Mouse (Mus musculus) intestine, embryonic 16.5 days (tissue): ENCODE data around the gene Ipmk. TPM values are rescaled to one million over a fixed set of nuclear protein-coding genes. Genes with fewer than 3 reads are reported as not detected.

ENCODE experiments used
- ATAC-seq: fragments of 200-750 bp; cut with Nextera tagmentation; 2 replicates; pipeline ENCODE4 v1.8.0; 2017; ENCODE audit warnings: moderate TSS enrichment, moderate library complexity
- H3K27ac ChIP-seq: fragments of 300-500 bp; sonication (generic); 2 replicates; pipeline ENCODE4 v1.5.1; 2014; ENCODE audit warnings: mild to moderate bottlenecking, low read length
- H3K27me3 ChIP-seq: fragments of 300-500 bp; sonication (generic); replicated peaks from 2 replicates; pipeline ENCODE4 v1.6.1; 2014; ENCODE audit warnings: low read length, control low read depth, mixed read lengths; ENCODE audit not compliant: control insufficient read depth, insufficient read depth
- H3K36me3 ChIP-seq: fragments of 300-500 bp; sonication (generic); 2 replicates; pipeline ENCODE4 v1.6.1; 2014; ENCODE audit warnings: low read length, control low read depth; ENCODE audit not compliant: control insufficient read depth, insufficient read depth
- H3K4me1 ChIP-seq: fragments of 300-500 bp; sonication (generic); 2 replicates; pipeline ENCODE4 v1.6.1; 2014; ENCODE audit warnings: low read length, control low read depth, mixed read lengths; ENCODE audit not compliant: control insufficient read depth, insufficient read depth
- H3K4me2 ChIP-seq: fragments of 300-500 bp; sonication (generic); 2 replicates; pipeline ENCODE4 v1.6.1; 2014; ENCODE audit warnings: low read depth, low read length, control low read depth
- H3K4me3 ChIP-seq: fragments of 300-500 bp; sonication (generic); 2 replicates; pipeline ENCODE4 v1.5.1; 2014; ENCODE audit warnings: mild to moderate bottlenecking, low read length
- H3K9ac ChIP-seq: fragments of 300-500 bp; sonication (generic); 2 replicates; pipeline ENCODE4 v1.6.1; 2014; ENCODE audit warnings: low read depth, low read length
- H3K9me3 ChIP-seq: fragments of 300-500 bp; sonication (generic); 2 replicates; pipeline ENCODE4 v1.6.1; 2016; ENCODE audit warnings: low read length, control low read depth; ENCODE audit not compliant: control insufficient read depth
- WGBS: fragments of 180-500 bp; shearing (Covaris S2); extraction: QIAGEN DNeasy Blood & Tissue Kit; methylation state at CpG from one replicate; pipeline ENCODE4 v1.1.7; 2014; 5-methylcytosine and 5-hydroxymethylcytosine counted together
- polyA plus RNA-seq: library from polyadenylated mRNA; unstranded; fragments of >200 nt; fragmentation: Nextera tagmentation; extraction: Ambion mirVana; gene quantifications from 2 replicates; pipeline ENCODE4 v1.2.1, GENCODE M21; 2015

The Ipmk gene
- polyA plus RNA-seq, 1 experiment from 2014 or later, result 25.4 TPM

GRCm38 (mm10) chr10:71399399-71399798 is 51.8 kb downstream of the Ipmk start:
- H3K9me3 ChIP-seq, result no peaks in the 10 kb centered on the region
- H3K36me3 ChIP-seq, result no peaks in the 10 kb centered on the region
- H3K9ac ChIP-seq, result no peak overlapping the region
- peak; percentile 65 for ATAC-seq
- no peak overlapping the region for H3K4me2 ChIP-seq
- 50% methylated on average over 8 of the region's 8 CpGs for WGBS
- H3K4me3 ChIP-seq, result no peak overlapping the region
- no peaks in the 10 kb centered on the region for H3K27me3 ChIP-seq
- H3K4me1 ChIP-seq, result peaks cover 4% of the 10 kb centered on the region; the same call in 1 of the 2 replicates
- no peak overlapping the region for H3K27ac ChIP-seq

- Histone ChIP-seq H3K9ac (no peak overlapping the region), H3K9me3 (no peaks in the 10 kb centered on the region), H3K4me2 (no peak overlapping the region), H3K4me1 (peaks cover 4% of the 10 kb centered on the region; the same call in 1 of the 2 replicates), H3K27me3 (no peaks in the 10 kb centered on the region), H3K4me3 (no peak overlapping the region), H3K27ac (no peak overlapping the region), H3K36me3 (no peaks in the 10 kb centered on the region)
- 77% methylated on average over 8 of the region's 8 CpGs for WGBS
- ATAC-seq, result peak; percentile 32; the same call in 1 of the 2 replicates
Observed at GRCm38 (mm10) chr10:71399987-71400386, 52.4 kb downstream of the Ipmk start.

GRCm38 (mm10) chr10:71400818-71401646 is 53.5 kb downstream of the Ipmk start:
- peaks cover 4% of the 10 kb centered on the region; the same call in 1 of the 2 replicates for H3K4me1 ChIP-seq
- no peaks in the 10 kb centered on the region for H3K36me3 ChIP-seq
- H3K4me3 ChIP-seq, result no peak overlapping the region
- H3K9me3 ChIP-seq, result no peaks in the 10 kb centered on the region
- H3K4me2 ChIP-seq, result no peak overlapping the region
- H3K27me3 ChIP-seq, result no peaks in the 10 kb centered on the region
- no peak overlapping the region for H3K27ac ChIP-seq
- 64% methylated on average over 13 of the region's 13 CpGs for WGBS
- H3K9ac ChIP-seq, result no peak overlapping the region
- no peak for ATAC-seq

GRCm38 (mm10) chr10:71403638-71404037 is 56.1 kb downstream of the Ipmk start:
- Histone ChIP-seq H3K4me3 (no peak overlapping the region), H3K4me1 (peaks cover 4% of the 10 kb centered on the region; the same call in 1 of the 2 replicates), H3K27me3 (no peaks in the 10 kb centered on the region), H3K9me3 (no peaks in the 10 kb centered on the region), H3K9ac (no peak overlapping the region), H3K36me3 (no peaks in the 10 kb centered on the region), H3K4me2 (no peak overlapping the region), H3K27ac (no peak overlapping the region)
- no peak for ATAC-seq
- WGBS, result 55% methylated on average over 3 of the region's 3 CpGs

- Histone ChIP-seq H3K4me3 (no peak overlapping the region), H3K4me1 (no peaks in the 10 kb centered on the region), H3K9ac (no peak overlapping the region), H3K9me3 (no peaks in the 10 kb centered on the region), H3K27ac (no peak overlapping the region), H3K27me3 (no peaks in the 10 kb centered on the region), H3K36me3 (no peaks in the 10 kb centered on the region), H3K4me2 (no peak overlapping the region)
- ATAC-seq, result no peak
- WGBS, result 73% methylated on average over 5 of the region's 5 CpGs
Observed at GRCm38 (mm10) chr10:71405523-71406217, 58.1 kb downstream of the Ipmk start.

- H3K27ac ChIP-seq, result no peak overlapping the region
- H3K4me2 ChIP-seq, result no peak overlapping the region
- no peaks in the 10 kb centered on the region for H3K4me1 ChIP-seq
- ATAC-seq, result no peak
- no peak overlapping the region for H3K4me3 ChIP-seq
- H3K36me3 ChIP-seq, result no peaks in the 10 kb centered on the region
- H3K9ac ChIP-seq, result no peak overlapping the region
- 77% methylated on average over 5 of the region's 5 CpGs for WGBS
- H3K27me3 ChIP-seq, result no peaks in the 10 kb centered on the region
- no peaks in the 10 kb centered on the region for H3K9me3 ChIP-seq
Observed at GRCm38 (mm10) chr10:71409948-71410347, 62.4 kb downstream of the Ipmk start.

GRCm38 (mm10) chr10:71413401-71413800 is 65.8 kb downstream of the Ipmk start:
- no peaks in the 10 kb centered on the region for H3K4me1 ChIP-seq
- H3K27me3 ChIP-seq, result no peaks in the 10 kb centered on the region
- ATAC-seq, result no peak
- no peak overlapping the region for H3K4me2 ChIP-seq
- H3K36me3 ChIP-seq, result no peaks in the 10 kb centered on the region
- H3K4me3 ChIP-seq, result no peak overlapping the region
- H3K27ac ChIP-seq, result no peak overlapping the region
- H3K9ac ChIP-seq, result no peak overlapping the region
- WGBS, result 82% methylated on average over 12 of the region's 12 CpGs
- H3K9me3 ChIP-seq, result no peaks in the 10 kb centered on the region

GRCm38 (mm10) chr10:71421531-71421930 is 74.0 kb downstream of the Ipmk start:
- Histone ChIP-seq H3K4me1 (no peaks in the 10 kb centered on the region), H3K36me3 (no peaks in the 10 kb centered on the region), H3K27me3 (no peaks in the 10 kb centered on the region), H3K9ac (no peak overlapping the region), H3K4me3 (no peak overlapping the region), H3K9me3 (no peaks in the 10 kb centered on the region), H3K4me2 (no peak overlapping the region), H3K27ac (no peak overlapping the region)
- no peak for ATAC-seq
- 55% methylated on average over 5 of the region's 5 CpGs for WGBS

- 41% methylated on average over 14 of the region's 14 CpGs for WGBS
- H3K27me3 ChIP-seq, result no peaks in the 10 kb centered on the region
Observed at GRCm38 (mm10) chr10:71422047-71423037, 74.8 kb downstream of the Ipmk start.

More at GRCm38 (mm10) chr10:71422047-71423037, 74.8 kb downstream of the Ipmk start:
- no peak for ATAC-seq
- Histone ChIP-seq H3K9ac (no peak overlapping the region), H3K27ac (no peak overlapping the region), H3K4me3 (no peak overlapping the region), H3K9me3 (no peaks in the 10 kb centered on the region), H3K36me3 (no peaks in the 10 kb centered on the region), H3K4me2 (no peak overlapping the region), H3K4me1 (no peaks in the 10 kb centered on the region)
